Mouse (Mus musculus) layer of hippocampus, adult 2 months (tissue): ENCODE data around the gene Btk. TPM values are rescaled to one million over a fixed set of nuclear protein-coding genes. Genes with fewer than 3 reads are reported as not detected.
A peak's percentile ranks its signal among the peaks of the same experiment; 100 is the strongest.
"Not testable (repeated sequence)": the region's sequence is repeated elsewhere in the genome, so short reads cannot be mapped to it uniquely, and the experiment has no call there.

Experiments
- DNase-seq, 2 experiments: peaks; one replicate each; pipeline ENCODE4 v3.0.0; 2022; ENCODE audit warnings: low spot score in 2 of 2
- H3K27ac ChIP-seq: fragments of 200-600 bp; 2 replicates; pipeline ENCODE4 v1.8.1; 2022
- H3K4me3 ChIP-seq: fragments of 200-600 bp; 2 replicates; pipeline ENCODE4 v1.8.1; 2022; ENCODE audit warnings: mild to moderate bottlenecking
- CTCF ChIP-seq: fragments of 200-600 bp; conservative IDR thresholded peaks from 2 replicates; pipeline ENCODE4 v1.8.1; 2022; ENCODE audit warnings: antibody characterized with exemption, mild to moderate bottlenecking, moderate library complexity
- total RNA-seq, 2 experiments: library from RNA; stranded (reverse); gene quantifications; 2 replicates each; pipeline ENCODE4 v1.2.3; 2021

Btk gene
- total RNA-seq, 2 experiments from 2014 or later: 0.66 to 1.2 TPM

DNA sequence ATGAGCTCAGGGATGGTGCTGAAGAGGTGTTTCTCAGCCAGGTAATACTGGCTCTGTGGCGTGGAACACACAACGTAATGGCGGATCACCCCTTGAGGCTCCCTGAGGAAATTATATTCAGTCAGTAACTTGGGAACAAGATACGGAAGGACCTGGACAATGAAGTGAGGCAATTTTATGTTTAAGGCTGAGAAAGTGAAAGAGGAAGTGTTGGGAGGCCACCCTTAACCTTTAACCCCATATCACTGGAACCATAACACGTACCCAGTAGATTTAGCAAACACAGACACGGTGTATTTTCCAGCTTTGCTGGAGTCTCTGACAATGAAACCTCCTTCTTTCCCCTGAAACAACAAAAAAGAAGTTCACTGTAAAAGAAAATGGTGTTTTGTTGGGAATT is 28.9 kb downstream of the Btk start:
- H3K27ac ChIP-seq: no peak overlapping the region
- TF ChIP-seq CTCF: no peak
- no peak for DNase-seq
- no peak overlapping the region for H3K4me3 ChIP-seq

- Histone ChIP-seq H3K4me3 (no peak overlapping the region), H3K27ac (no peak overlapping the region)
- DNase-seq: no peak
- TF ChIP-seq CTCF: no peak
These were observed 30.0 kb downstream of the Btk start for GRCm38 (mm10) chrX:134553326-134553725.

GRCm38 (mm10) chrX:134550903-134551302 is 32.5 kb downstream of the Btk start:
- H3K4me3 ChIP-seq: no peak overlapping the region
- H3K27ac ChIP-seq: no peak overlapping the region
- peak; percentile 9 to 18 for DNase-seq
- TF ChIP-seq CTCF: peak; percentile 83

DNA sequence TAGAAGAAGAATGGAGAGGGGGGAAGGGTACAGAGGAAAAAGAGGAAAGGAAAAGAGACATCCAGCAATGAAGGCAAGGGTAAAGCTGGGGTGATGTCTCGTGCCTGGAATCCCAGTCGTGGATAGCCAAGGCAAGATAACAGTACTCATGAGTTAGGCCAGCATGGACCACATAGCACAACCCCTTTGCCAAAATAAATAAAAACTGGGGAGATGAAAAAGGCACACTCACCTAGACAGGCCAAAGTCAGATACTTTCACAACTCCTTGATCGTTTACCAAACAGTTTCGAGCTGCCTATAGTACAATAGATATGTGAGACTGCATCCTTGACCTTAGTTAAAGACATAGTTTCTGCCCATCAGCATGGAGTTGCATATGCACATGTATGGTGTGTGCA is 36.0 kb downstream of the Btk start:
- TF ChIP-seq CTCF: no peak
- H3K4me3 ChIP-seq: no peak overlapping the region

DNA sequence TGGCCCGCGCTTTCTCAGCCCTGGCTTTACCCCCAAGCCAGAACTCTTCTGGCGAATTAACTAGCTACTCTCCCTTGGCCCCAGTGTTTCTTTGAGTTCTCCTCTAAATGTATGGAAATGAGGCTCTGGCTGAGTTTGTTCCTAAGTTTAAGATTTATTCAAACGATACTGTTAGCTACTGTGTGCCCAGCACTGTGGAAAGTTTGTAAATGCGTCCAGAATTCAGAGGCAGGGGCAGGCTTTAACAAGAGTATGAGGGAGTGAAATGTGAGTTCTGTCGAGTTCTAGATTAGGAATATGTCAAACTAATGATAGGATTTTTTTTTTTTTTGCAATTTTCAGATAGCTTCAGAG is 41.4 kb downstream of the Btk start:
- DNase-seq: no peak
- H3K4me3 ChIP-seq: peak overlapping the region; percentile 65
- H3K27ac ChIP-seq: peak overlapping the region; percentile 89
- no peak for TF ChIP-seq CTCF

More for the DNA sequence above, 36.0 kb downstream of the Btk start:
- DNase-seq: no peak
- no peak overlapping the region for H3K27ac ChIP-seq

DNA sequence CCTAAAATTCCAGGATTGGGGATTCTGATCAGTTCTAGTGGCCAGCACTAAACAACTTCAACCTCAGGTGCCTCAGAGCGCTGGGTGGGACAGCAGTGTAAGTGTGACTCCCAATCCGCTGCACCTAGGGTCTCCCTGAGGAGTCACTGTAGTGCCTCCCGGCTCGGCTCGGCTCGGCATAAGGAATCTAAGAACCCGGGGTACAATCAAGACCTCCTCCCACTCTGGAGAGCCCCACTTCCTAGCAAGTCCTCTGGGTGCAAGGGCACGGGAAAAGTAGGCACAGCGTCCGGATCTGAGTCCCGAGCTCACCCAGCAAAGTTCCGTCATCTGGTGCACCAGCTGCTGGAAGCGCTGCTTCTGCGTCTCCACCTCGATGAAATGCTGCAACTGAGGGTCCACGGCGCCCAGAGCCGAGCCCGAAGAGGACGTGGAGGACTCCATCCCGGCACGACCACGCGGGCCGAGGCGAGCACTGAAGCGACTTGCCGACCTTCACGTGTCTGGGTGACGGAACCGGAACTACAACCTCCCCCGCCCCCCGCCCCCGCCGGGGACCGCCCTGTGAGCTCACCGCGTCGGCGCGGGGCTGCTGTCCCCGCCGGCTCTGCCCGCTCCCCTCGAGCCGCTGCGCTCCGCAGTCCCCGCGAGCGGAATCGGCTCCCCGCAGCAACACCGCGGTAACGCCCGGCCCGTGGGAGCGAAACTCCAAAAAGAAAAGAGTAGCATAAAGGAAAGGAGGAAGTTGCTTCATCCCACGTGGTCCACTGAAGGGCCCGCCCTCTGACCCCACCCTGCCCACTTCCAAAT is 42.0 kb downstream of the Btk start, which contains the start of gene Timm8a1:
TSS of gene Timm8a1 (minus strand) at position 721 of the 810 bp plus-strand sequence.
- no peak for TF ChIP-seq CTCF
- peak within 1 kb of the TSS; percentile 89 for H3K27ac ChIP-seq
- peak; percentile 13 to 20 for DNase-seq
- peak within 1 kb of the TSS; percentile 65 for H3K4me3 ChIP-seq

DNA sequence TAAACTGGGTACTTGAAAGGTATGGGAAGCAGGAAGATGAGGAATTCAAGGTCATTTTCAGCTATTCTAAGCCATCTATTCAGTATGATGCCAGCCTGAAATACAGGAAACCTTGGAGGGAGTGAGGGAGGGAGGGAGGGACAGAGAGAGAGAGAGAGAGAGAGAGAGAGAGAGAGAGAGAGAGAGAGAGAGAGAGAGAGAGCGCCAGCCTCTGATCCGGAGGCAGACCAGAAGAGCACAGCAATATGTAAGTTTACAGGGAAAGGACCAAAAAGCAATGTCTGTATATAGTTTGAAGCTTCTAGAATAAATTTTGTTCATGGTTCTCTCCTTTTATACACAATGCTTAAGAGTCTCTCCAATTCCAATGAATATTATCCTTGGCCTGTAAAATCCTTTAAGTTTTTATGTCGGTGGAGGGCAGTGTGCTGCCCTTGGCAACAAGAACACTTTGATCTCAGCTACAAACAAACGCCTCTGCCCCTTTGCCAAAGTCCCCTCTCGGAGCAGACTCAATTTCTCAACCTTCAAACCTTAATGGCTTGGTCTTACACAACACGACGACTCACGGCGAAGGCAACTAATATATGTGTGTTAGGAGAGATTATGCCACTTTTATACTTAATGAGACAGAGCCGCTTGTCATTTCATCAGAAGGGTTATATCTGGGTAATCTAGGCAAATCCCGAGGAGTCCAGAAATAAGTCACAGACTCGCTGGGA is 42.8 kb downstream of the Btk start:
- Histone ChIP-seq H3K4me3 (peak overlapping the region; percentile 65), H3K27ac (peak overlapping the region; percentile 55; the same call in 1 of the 2 replicates)
- DNase-seq: no peak
- no peak for TF ChIP-seq CTCF

GRCm38 (mm10) chrX:134539795-134540194 is 43.6 kb downstream of the Btk start:
- peak; percentile 67 for TF ChIP-seq CTCF
- not testable (repeated sequence) for H3K4me3 ChIP-seq, H3K27ac ChIP-seq, DNase-seq

DNA sequence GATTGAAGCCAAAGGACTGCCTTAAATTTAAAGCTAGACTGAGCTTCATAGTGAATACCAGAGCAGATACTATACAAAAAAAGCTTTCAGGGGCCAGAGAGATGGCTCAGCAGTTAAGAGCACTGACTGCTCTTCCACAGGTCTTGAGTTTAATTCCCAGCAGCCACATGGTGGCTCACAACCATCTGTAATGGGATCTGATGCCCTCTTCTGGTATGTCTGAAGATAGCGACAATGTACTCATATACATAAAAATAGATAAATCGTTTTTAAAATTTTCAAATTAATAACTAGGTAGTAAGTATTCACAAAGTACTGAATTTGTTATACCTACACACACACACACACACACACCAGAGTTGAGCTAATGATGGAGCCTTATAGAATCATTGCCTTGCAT is 50.0 kb downstream of the Btk start:
- DNase-seq: no peak
- 0 out of 2 replicates have a peak, but pooled peaks have one; percentile 6 for TF ChIP-seq CTCF
- Histone ChIP-seq H3K4me3 (no peak overlapping the region), H3K27ac (no peak overlapping the region)

GRCm38 (mm10) chrX:134525260-134525659 is 58.1 kb downstream of the Btk start:
- DNase-seq: no peak
- no peak for TF ChIP-seq CTCF
- Histone ChIP-seq H3K4me3 (no peak overlapping the region), H3K27ac (no peak overlapping the region)

DNA sequence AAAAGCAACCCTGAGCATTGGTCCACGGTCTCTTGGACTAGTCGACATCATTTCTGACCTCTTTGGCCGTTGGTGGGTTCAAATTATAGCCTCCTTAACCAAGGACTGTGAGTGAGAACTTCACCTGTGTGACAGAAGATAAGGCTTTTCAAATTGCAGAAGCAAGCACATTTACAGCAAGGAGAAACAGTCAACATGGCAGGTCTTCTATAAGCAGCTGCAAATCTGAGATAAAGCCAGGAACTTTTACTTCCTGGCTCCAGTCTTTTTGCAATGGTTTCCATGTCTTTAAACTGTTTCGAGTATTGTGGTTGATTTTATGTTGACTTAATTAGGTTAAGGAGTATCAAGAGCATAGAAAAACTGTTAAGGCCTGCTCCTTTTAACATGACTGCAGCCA is 59.6 kb downstream of the Btk start:
- Histone ChIP-seq H3K4me3 (no peak overlapping the region), H3K27ac (no peak overlapping the region)
- DNase-seq: no peak
- TF ChIP-seq CTCF: no peak

GRCm38 (mm10) chrX:134509473-134509872 is 73.9 kb downstream of the Btk start:
- DNase-seq: no peak
- no peak overlapping the region for H3K4me3 ChIP-seq
- TF ChIP-seq CTCF: peak; percentile 76
- no peak overlapping the region for H3K27ac ChIP-seq

DNA sequence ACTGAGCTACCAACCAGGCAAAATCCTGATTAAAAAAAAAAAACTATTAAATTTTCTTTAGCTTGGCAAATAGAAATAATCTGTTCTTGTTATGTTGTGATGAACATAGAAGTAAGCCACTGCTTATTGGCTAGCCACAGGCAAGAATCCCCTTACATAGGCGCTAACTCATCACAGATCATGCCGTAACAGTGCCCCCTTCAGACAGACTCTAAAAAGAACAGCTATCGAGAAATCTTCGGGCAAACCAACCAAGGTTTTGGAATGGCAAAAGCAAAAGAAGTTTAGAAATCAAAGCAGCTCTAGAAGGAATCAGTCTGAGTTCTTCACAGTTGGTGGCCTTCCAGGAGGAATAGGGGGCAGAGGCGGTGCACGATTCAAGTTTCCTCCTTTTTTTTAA is 75.4 kb downstream of the Btk start:
- no peak for DNase-seq
- Histone ChIP-seq H3K27ac (no peak overlapping the region), H3K4me3 (no peak overlapping the region)
- 0 out of 2 replicates have a peak, but pooled peaks have one; percentile 6 for TF ChIP-seq CTCF
